Mouse (Mus musculus): ENCODE data around the gene Cuedc2. TPM values are rescaled to one million over a fixed set of nuclear protein-coding genes. Genes with fewer than 3 reads are reported as not detected.
A peak's percentile ranks its signal among the peaks of the same experiment; 100 is the strongest.

The Cuedc2 gene
- polyA plus RNA-seq, 1 experiment: 65.5 TPM

- TF ChIP-seq EP300 (IDR thresholded peaks at IDR 0.05; ENCODE audit: insufficient read depth, low read depth, low read length) (no peak), POLR2A (IDR thresholded peaks at IDR 0.05; ENCODE audit: insufficient read depth, low read length) (no peak), CTCF (IDR thresholded peaks at IDR 0.05; ENCODE audit: low read depth, low read length) (no peak)
- Histone ChIP-seq H3K9ac (ENCODE audit: low read depth, poor library complexity, severe bottlenecking) (no peak overlapping the region), H3K27me3 (ENCODE audit: control insufficient read depth, insufficient read depth, low read length, poor library complexity, severe bottlenecking) (peaks cover 9% of the 10 kb centered on the region), H3K9me3 (replicated peaks; ENCODE audit: control insufficient read depth, insufficient read depth, low read length, poor library complexity, severe bottlenecking) (no peaks in the 10 kb centered on the region), H3K36me3 (ENCODE audit: control insufficient read depth, insufficient read depth, low read length, poor library complexity, severe bottlenecking) (no peaks in the 10 kb centered on the region), H3K4me3 (ENCODE audit: low read depth, low read length) (no peak overlapping the region), H3K27ac (ENCODE audit: insufficient read depth, low read length) (no peak overlapping the region), H3K4me1 (ENCODE audit: control insufficient read depth, insufficient read depth, low read length) (no peaks in the 10 kb centered on the region)
These were observed 25.4 kb downstream of the Cuedc2 start for GRCm38 (mm10) chr19:46313116-46313515.

DNA sequence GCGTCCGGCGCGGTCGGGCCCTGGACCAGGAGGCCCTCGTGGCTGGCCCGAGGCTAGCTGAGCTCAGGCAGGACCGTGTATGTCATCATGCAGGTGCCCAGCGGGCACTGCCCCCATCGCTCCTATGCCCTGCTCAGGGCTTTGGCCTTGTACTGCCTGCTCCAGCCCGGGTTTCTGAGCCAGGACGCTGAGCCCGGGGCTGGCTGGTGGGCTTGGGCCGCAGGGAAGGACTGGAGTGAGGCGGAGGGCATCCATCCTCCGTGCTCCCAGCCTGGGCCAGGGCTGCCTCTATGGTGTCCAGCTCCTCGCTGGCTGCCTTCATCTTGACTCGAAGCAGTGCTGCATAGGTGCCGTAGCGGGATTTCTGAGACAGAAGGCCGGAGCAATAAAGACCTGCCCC, 25.9 kb downstream of the Cuedc2 start:
- no peak overlapping the region for H3K4me3 ChIP-seq (ENCODE audit: low read depth, low read length)
- no peaks in the 10 kb centered on the region for H3K9me3 ChIP-seq (replicated peaks; ENCODE audit: control insufficient read depth, insufficient read depth, low read length, poor library complexity, severe bottlenecking)
- no peaks in the 10 kb centered on the region for H3K4me1 ChIP-seq (ENCODE audit: control insufficient read depth, insufficient read depth, low read length)
- no peaks in the 10 kb centered on the region for H3K36me3 ChIP-seq (ENCODE audit: control insufficient read depth, insufficient read depth, low read length, poor library complexity, severe bottlenecking)
- peaks cover 5% of the 10 kb centered on the region; the same call in 1 of the 2 replicates for H3K27me3 ChIP-seq (ENCODE audit: control insufficient read depth, insufficient read depth, low read length, poor library complexity, severe bottlenecking)
- H3K27ac ChIP-seq (ENCODE audit: insufficient read depth, low read length): no peak overlapping the region
- no peak for TF ChIP-seq POLR2A (IDR thresholded peaks at IDR 0.05; ENCODE audit: insufficient read depth, low read length)
- H3K9ac ChIP-seq (ENCODE audit: low read depth, poor library complexity, severe bottlenecking): no peak overlapping the region

- Histone ChIP-seq H3K4me3 (ENCODE audit: low read depth, low read length) (no peak overlapping the region), H3K9ac (ENCODE audit: low read depth, poor library complexity, severe bottlenecking) (no peak overlapping the region)
- no peak for TF ChIP-seq POLR2A (IDR thresholded peaks at IDR 0.05; ENCODE audit: insufficient read depth, low read length)
- TF ChIP-seq CTCF (IDR thresholded peaks at IDR 0.05; ENCODE audit: low read depth, low read length): no peak
- TF ChIP-seq EP300 (IDR thresholded peaks at IDR 0.05; ENCODE audit: insufficient read depth, low read depth, low read length): no peak
These were observed 27.2 kb downstream of the Cuedc2 start for GRCm38 (mm10) chr19:46311341-46311740.

DNA sequence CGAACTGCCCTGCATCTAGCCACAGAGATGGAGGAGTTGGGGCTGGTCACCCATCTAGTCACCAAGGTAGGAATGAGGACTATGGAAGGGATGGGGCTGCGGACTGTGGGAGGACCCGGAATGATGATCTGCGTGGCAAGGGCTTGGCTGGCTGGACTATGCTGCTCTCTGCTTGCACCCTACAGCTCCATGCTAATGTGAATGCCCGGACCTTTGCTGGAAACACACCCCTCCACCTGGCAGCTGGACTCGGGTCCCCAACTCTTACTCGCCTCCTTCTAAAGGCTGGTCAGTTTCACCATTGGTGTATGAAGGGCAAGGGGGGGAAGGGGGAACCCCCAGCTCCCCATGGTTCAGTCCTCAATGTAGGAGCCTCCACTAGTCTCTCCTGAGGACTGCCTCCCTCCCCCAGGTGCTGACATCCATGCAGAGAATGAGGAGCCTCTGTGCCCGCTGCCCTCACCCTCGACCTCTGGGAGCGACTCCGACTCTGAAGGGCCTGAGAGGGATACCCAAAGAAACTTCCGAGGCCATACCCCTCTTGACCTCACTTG, 28.1 kb downstream of the Cuedc2 start:
- no peaks in the 10 kb centered on the region for H3K4me1 ChIP-seq (ENCODE audit: control insufficient read depth, insufficient read depth, low read length)
- TF ChIP-seq POLR2A (IDR thresholded peaks at IDR 0.05; ENCODE audit: insufficient read depth, low read length) (no peak), CTCF (IDR thresholded peaks at IDR 0.05; ENCODE audit: low read depth, low read length) (no peak), EP300 (IDR thresholded peaks at IDR 0.05; ENCODE audit: insufficient read depth, low read depth, low read length) (no peak)
- no peak overlapping the region for H3K27ac ChIP-seq (ENCODE audit: insufficient read depth, low read length)
- no peaks in the 10 kb centered on the region for H3K27me3 ChIP-seq (ENCODE audit: control insufficient read depth, insufficient read depth, low read length, poor library complexity, severe bottlenecking)
- H3K36me3 ChIP-seq (ENCODE audit: control insufficient read depth, insufficient read depth, low read length, poor library complexity, severe bottlenecking): no peaks in the 10 kb centered on the region
- no peak overlapping the region for H3K9ac ChIP-seq (ENCODE audit: low read depth, poor library complexity, severe bottlenecking)
- H3K9me3 ChIP-seq (replicated peaks; ENCODE audit: control insufficient read depth, insufficient read depth, low read length, poor library complexity, severe bottlenecking): no peaks in the 10 kb centered on the region
- H3K4me3 ChIP-seq (ENCODE audit: low read depth, low read length): no peak overlapping the region

More at GRCm38 (mm10) chr19:46311341-46311740, 27.2 kb downstream of the Cuedc2 start:
- Histone ChIP-seq H3K27me3 (ENCODE audit: control insufficient read depth, insufficient read depth, low read length, poor library complexity, severe bottlenecking) (0 out of 2 replicates have a peak, but pooled peaks cover 2% of the 10 kb centered on the region), H3K9me3 (replicated peaks; ENCODE audit: control insufficient read depth, insufficient read depth, low read length, poor library complexity, severe bottlenecking) (no peaks in the 10 kb centered on the region), H3K36me3 (ENCODE audit: control insufficient read depth, insufficient read depth, low read length, poor library complexity, severe bottlenecking) (no peaks in the 10 kb centered on the region), H3K27ac (ENCODE audit: insufficient read depth, low read length) (no peak overlapping the region), H3K4me1 (ENCODE audit: control insufficient read depth, insufficient read depth, low read length) (no peaks in the 10 kb centered on the region)

- no peaks in the 10 kb centered on the region for H3K4me1 ChIP-seq (ENCODE audit: control insufficient read depth, insufficient read depth, low read length)
- H3K27ac ChIP-seq (ENCODE audit: insufficient read depth, low read length): no peak overlapping the region
- H3K9ac ChIP-seq (ENCODE audit: low read depth, poor library complexity, severe bottlenecking): no peak overlapping the region
- H3K9me3 ChIP-seq (replicated peaks; ENCODE audit: control insufficient read depth, insufficient read depth, low read length, poor library complexity, severe bottlenecking): no peaks in the 10 kb centered on the region
- H3K36me3 ChIP-seq (ENCODE audit: control insufficient read depth, insufficient read depth, low read length, poor library complexity, severe bottlenecking): no peaks in the 10 kb centered on the region
- H3K4me3 ChIP-seq (ENCODE audit: low read depth, low read length): no peak overlapping the region
- no peaks in the 10 kb centered on the region for H3K27me3 ChIP-seq (ENCODE audit: control insufficient read depth, insufficient read depth, low read length, poor library complexity, severe bottlenecking)
- TF ChIP-seq POLR2A (IDR thresholded peaks at IDR 0.05; ENCODE audit: insufficient read depth, low read length) (no peak), EP300 (IDR thresholded peaks at IDR 0.05; ENCODE audit: insufficient read depth, low read depth, low read length) (no peak), CTCF (IDR thresholded peaks at IDR 0.05; ENCODE audit: low read depth, low read length) (no peak)
These were observed 28.7 kb downstream of the Cuedc2 start for GRCm38 (mm10) chr19:46309651-46310305.

- Histone ChIP-seq H3K27ac (ENCODE audit: insufficient read depth, low read length) (no peak overlapping the region), H3K9me3 (replicated peaks; ENCODE audit: control insufficient read depth, insufficient read depth, low read length, poor library complexity, severe bottlenecking) (no peaks in the 10 kb centered on the region), H3K4me1 (ENCODE audit: control insufficient read depth, insufficient read depth, low read length) (no peaks in the 10 kb centered on the region), H3K4me3 (ENCODE audit: low read depth, low read length) (peak overlapping the region; percentile 42), H3K9ac (ENCODE audit: low read depth, poor library complexity, severe bottlenecking) (peak overlapping the region; percentile 17; the same call in 1 of the 2 replicates), H3K36me3 (ENCODE audit: control insufficient read depth, insufficient read depth, low read length, poor library complexity, severe bottlenecking) (no peaks in the 10 kb centered on the region), H3K27me3 (ENCODE audit: control insufficient read depth, insufficient read depth, low read length, poor library complexity, severe bottlenecking) (no peaks in the 10 kb centered on the region)
- TF ChIP-seq CTCF (IDR thresholded peaks at IDR 0.05; ENCODE audit: low read depth, low read length): peak; percentile 97
- TF ChIP-seq EP300 (IDR thresholded peaks at IDR 0.05; ENCODE audit: insufficient read depth, low read depth, low read length): peak; percentile 66; the same call in 1 of the 2 replicates
- TF ChIP-seq POLR2A (IDR thresholded peaks at IDR 0.05; ENCODE audit: insufficient read depth, low read length): no peak
These were observed 29.6 kb downstream of the Cuedc2 start for GRCm38 (mm10) chr19:46308706-46309435.

All from ES-Bruce4 (cell line).